Mouse (Mus musculus): Measurements from ENCODE around the gene Epo.

DNA sequence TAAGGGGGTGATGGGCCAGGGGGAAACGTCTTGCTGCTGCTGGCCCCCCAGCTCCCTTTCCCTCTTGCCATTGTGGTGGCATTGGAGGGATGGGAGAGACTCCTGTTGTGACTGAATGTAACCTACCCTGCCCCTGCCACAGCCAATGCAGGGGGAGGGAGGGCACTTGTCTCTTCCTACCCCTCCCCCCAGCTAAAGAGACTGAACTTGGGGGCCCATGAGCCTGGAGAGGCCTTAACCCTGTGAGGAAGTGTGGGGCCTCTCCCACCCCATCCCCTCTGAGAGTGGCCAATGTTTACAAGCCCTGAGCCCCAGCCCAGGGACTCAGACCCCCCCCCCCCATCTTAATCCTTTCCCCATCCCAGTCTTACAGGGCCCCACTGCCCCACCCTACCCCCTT, 5.6 kb downstream of the Epo start:
- TF ChIP-seq CTCF (IDR thresholded peaks at IDR 0.05; ENCODE audit: control insufficient read depth, insufficient read depth, insufficient replicate concordance, low read depth, low read length) (no peak), POLR2A (IDR thresholded peaks at IDR 0.05; ENCODE audit: control insufficient read depth, low read depth, low read length) (no peak)
